Mouse (Mus musculus): ENCODE measurements around the gene Sbf2.
"Not testable (repeated sequence)": the region's sequence is repeated elsewhere in the genome, so short reads cannot be mapped to it uniquely, and the experiment has no call there.

Sbf2 gene

GRCm38 (mm10) chr7:110392576-110392975 is 222.1 kb downstream of the Sbf2 start:
- no peak for DNase-seq (ENCODE audit: low read depth, low spot score)

DNA sequence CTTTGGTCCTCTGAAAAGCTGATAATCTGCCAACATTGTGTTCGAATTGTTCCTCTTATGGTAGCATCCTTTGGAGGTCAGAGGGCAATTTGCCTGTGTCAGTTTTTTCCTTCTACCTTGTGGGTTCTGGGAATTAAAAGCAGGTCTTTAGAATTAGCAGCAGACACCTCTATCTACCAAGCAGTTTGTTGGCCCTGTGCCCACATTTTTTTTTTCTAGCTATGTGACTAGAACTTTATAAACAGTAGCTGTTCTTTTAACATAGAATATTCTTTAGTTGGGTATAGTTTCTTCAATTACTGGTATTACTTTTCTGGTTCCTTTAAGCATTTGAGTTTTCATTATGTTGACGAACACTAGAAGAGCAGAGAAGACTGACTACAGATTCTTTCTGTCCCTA is 223.1 kb downstream of the Sbf2 start:
- no peak for DNase-seq (ENCODE audit: low read depth, low spot score)

GRCm38 (mm10) chr7:110388889-110389288 is 225.8 kb downstream of the Sbf2 start:
- DNase-seq (ENCODE audit: low read depth, low spot score) = not testable (repeated sequence)

GRCm38 (mm10) chr7:110387565-110387964 is 227.2 kb downstream of the Sbf2 start:
- DNase-seq (ENCODE audit: low read depth, low spot score) = no peak

DNA sequence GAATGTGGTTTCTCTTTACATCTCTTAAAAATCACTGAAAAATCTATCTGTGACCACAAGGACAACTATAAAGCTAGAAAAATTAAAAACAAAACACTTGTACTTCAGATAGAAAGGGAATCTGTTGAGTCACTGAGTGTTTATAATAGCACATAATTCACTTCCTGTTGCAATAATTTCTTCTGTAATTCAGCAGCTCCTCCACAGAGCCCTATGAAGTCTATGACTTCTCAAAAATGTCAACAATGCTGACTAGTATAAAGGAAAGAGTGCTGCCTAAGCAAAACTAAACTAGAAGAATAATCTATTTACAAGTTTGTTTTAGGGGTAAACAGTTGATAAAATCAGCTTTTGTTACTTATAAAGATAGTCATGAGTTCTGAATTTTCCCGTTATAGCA is 229.2 kb downstream of the Sbf2 start:
- DNase-seq (ENCODE audit: low read depth, low spot score) = no peak

DNA sequence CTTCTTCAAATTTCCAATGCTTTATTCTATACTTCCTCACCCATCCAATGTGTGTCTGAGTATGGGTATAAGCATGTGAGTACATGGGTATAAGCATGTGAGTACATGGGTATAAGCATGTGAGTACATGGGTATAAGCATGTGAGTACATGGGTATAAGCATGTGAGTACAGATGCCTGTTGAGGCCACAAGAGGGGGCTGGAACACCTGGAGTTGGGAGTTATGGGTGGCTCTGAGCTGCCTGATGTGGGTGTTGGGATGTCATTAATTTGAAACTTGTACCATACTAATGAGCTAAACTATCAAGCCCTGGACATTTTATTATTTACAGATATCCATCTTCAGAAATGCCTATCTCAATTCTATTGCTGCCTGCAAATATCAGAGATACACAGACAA is 230.4 kb downstream of the Sbf2 start:
- DNase-seq (ENCODE audit: low read depth, low spot score) = no peak

GRCm38 (mm10) chr7:110381625-110382024 is 233.1 kb downstream of the Sbf2 start:
- no peak for DNase-seq (ENCODE audit: low read depth, low spot score)

DNA sequence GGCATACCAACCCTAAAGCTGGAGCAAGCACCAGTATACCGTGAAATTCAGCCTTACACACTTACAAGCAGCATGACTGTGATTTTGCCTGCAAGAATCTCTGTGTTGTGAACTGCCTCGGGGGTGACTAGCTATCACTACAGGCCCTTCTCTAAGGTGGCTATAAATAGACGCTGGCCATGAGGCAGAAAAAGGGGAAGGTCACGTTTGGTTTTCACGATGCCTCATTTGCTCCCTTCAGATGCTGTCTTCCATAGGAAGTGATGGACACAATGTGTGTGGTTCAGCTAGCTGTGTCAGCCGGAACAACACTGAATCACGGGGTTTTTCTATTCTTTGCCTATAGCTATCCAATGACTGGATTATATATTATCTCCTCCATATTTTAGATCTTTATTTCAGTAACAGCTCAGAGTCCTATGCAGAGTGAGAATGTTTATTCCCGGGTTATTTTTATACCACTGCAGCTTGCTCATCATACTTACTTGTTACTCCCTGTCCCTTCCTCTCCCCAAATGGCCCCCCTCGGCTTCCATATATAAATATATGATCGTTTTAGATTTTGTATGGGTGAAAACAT is 235.3 kb downstream of the Sbf2 start:
- DNase-seq (ENCODE audit: low read depth, low spot score) = no peak

GRCm38 (mm10) chr7:110372529-110372928 is 242.2 kb downstream of the Sbf2 start:
- DNase-seq (ENCODE audit: low read depth, low spot score) = no peak

GRCm38 (mm10) chr7:110362005-110362404 is 252.7 kb downstream of the Sbf2 start:
- DNase-seq (ENCODE audit: low read depth, low spot score) = no peak

GRCm38 (mm10) chr7:110361516-110361915 is 253.2 kb downstream of the Sbf2 start:
- DNase-seq (ENCODE audit: low read depth, low spot score) = no peak

GRCm38 (mm10) chr7:110359391-110359790 is 255.3 kb downstream of the Sbf2 start:
- no peak for DNase-seq (ENCODE audit: low read depth, low spot score)

- DNase-seq (ENCODE audit: low read depth, low spot score) = no peak
Measured at GRCm38 (mm10) chr7:110353971-110354370, 260.8 kb downstream of the Sbf2 start.

DNA sequence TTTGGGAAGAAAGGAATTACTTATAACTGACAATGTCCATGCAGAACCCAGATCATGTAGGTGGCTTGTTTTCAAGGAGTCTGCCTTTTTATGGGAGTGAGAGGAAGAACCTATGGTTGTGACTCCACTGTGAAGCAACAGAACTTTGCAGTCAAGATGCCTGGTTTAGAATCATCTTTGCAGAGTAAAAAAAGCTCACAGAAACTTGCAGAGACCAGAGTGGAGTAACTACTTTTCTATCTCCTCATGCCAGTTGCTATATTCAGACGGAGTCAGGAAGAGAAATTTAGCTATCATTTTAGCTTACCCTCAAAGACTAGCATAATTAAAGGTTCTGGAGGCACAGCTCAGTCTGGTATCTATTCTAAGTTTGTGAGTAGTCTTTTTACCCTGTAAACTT is 267.5 kb downstream of the Sbf2 start:
- no peak for DNase-seq (ENCODE audit: low read depth, low spot score)

GRCm38 (mm10) chr7:110337601-110338000 is 277.1 kb downstream of the Sbf2 start:
- DNase-seq (ENCODE audit: low read depth, low spot score) = no peak

- no peak for DNase-seq (ENCODE audit: low read depth, low spot score)
Measured at GRCm38 (mm10) chr7:110325381-110326110, 289.2 kb downstream of the Sbf2 start.

DNA sequence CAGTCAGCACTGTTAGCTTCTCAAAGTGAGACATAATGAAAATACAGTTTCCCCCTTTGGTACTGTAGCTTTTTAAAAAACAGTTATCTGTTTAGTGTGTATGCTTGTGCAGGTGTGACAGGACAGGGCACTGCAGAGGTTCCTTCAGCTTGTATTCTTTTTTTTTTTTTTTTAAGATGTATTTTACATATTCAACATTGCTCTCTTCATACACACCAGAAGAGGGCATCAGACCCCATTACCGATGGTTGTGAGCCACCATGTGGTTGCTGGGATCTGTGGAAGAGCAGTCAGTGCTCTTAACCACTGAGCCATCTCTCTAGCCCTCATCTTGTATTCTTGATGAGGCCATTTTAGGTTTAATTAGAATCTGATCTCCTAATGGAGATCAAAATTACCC is 289.9 kb downstream of the Sbf2 start:
- DNase-seq (ENCODE audit: low read depth, low spot score) = no peak

DNA sequence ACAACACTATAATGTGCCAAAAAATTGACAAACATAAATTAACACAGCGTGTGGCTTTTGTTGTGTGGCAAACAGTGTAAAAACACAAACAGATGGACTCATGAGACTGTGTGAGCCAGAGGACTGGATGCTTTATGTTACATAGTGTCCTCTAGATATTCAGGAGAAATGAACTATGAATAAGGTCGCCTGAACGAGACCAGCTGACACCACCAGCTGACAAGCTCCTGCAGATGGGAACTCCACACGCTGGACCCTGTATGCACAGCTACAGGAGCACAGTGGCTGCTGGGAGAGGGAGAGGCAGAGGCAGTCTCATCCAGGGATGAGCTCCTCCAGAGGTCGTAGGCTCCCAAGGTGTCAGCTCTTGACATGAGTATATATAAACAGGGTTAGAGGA is 293.6 kb downstream of the Sbf2 start:
- DNase-seq (ENCODE audit: low read depth, low spot score) = no peak

DNA sequence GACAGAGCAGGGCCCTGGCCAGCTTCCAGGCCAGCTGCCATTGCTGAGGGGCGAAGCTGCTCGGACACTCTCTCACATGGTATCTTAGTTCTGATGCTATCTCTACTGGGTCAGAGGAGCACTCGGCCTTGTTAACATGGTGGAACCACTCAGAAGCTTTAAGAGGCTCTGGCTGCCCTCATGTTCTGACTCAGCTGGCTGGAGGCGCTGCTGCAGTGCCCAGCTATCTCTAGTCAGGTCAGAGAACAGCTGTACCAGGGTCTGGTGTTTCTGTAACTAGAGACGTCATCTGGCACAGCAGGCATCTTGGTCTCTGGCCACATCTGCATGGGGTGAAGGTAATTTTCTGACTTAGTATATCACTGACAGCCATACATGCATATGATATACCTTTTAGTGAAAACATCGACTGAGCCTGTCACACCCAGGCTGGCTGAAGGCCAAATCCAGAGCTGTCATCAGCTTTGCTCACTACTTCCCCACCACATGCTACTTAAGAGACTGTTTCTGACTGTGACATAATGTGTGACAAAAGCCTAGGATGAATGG is 295.7 kb downstream of the Sbf2 start:
- DNase-seq (ENCODE audit: low read depth, low spot score) = no peak

DNA sequence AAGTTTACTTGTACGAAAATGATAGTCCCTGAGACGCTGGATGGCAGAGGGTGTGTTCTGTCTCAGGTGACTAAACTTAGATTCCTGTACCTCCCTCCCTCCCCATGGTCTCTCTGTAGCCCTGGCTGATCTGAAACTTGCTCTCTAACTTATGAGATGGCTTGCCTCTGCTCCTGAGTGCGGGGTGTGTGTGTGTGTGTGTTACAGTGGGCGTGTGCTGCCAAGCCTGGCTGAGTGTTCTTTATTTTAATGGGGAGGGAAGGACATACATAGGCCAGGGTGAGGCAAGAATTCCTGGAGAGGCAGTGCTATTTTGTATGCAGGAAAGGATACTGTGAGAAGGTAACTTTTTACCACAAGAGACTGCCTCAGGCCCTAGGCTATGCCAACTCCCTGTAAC is 297.3 kb downstream of the Sbf2 start:
- no peak for DNase-seq (ENCODE audit: low read depth, low spot score)

- no peak for DNase-seq (ENCODE audit: low read depth, low spot score)
Measured at GRCm38 (mm10) chr7:110315352-110315751, 299.4 kb downstream of the Sbf2 start.

- DNase-seq (ENCODE audit: low read depth, low spot score) = no peak
Measured at GRCm38 (mm10) chr7:110314401-110314890, 300.3 kb downstream of the Sbf2 start.

DNA sequence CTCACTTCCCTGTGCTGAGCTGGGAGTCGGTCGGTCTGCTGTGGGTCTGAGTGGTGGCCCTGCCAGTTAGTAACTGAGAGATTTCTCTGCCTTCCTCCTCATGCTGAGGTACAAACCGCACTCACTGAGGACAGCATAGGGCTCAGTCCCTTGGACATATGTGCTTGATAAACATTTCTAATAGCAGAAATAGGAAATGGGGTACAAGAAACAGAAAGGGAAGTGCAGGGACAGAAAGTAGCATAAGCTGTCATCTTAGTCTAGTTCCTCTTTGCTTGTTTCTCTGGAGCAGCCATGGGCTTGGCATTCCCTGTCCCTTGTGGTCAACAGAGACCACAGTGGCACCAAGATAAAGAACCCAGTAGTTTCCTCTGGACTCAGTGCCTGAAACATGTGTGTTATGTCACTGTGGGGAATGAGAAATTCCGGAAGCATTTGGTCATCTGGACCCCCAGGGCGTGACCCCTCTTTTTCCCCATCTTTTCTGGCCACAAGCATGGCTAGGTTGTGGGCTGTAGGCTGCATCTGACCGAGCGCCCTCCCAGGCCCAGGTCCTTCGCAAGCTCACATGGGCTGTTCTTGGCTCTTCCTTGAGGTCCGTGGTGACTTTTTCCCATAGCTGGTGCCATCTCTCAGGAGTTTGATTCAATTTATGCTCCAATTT is 301.2 kb downstream of the Sbf2 start:
- DNase-seq (ENCODE audit: low read depth, low spot score) = no peak
